Mouse (Mus musculus): ENCODE measurements around the gene Mycbpap. TPM values are rescaled to one million over a fixed set of nuclear protein-coding genes. Genes with fewer than 3 reads are reported as not detected.

Mycbpap gene
- polyA plus RNA-seq, 1 experiment from 2014 or later: 3.6 TPM

GRCm38 (mm10) chr11:94548888-94549690, 27.5 kb upstream of the Mycbpap start, which contains the start of gene Rsad1:
Rsad1 (minus strand) TSS chr11:94549255.
- Histone ChIP-seq H3K4me1 (peaks cover 24% of the 10 kb centered on the region), H3K4me2 (peak within 1 kb of the TSS; percentile 91), H3K27me3 (no peaks in the 10 kb centered on the region), H3K4me3 (peak within 1 kb of the TSS; percentile 64), H3K9me3 (no peaks in the 10 kb centered on the region), H3K9ac (peak within 1 kb of the TSS; percentile 74), H3K36me3 (peaks cover 4% of the 10 kb centered on the region), H3K27ac (peak within 1 kb of the TSS; percentile 87)
- 4% methylated on average over 49 of the region's 49 CpGs for WGBS
- ATAC-seq (ENCODE audit: insufficient number of reproducible peaks, insufficient read depth, low FRiP score, low TSS enrichment, low read depth): peak; percentile 79

GRCm38 (mm10) chr11:94548041-94548784, 26.7 kb upstream of the Mycbpap start:
- Histone ChIP-seq H3K9ac (peak overlapping the region; percentile 74), H3K36me3 (peaks cover 4% of the 10 kb centered on the region), H3K9me3 (no peaks in the 10 kb centered on the region), H3K27ac (peak overlapping the region; percentile 87; the same call in 1 of the 2 replicates), H3K4me3 (peak overlapping the region; percentile 64), H3K27me3 (no peaks in the 10 kb centered on the region), H3K4me1 (peaks cover 30% of the 10 kb centered on the region), H3K4me2 (peak overlapping the region; percentile 91)
- ATAC-seq (ENCODE audit: insufficient number of reproducible peaks, insufficient read depth, low FRiP score, low TSS enrichment, low read depth): no peak
- 12% methylated on average over 24 of the region's 24 CpGs for WGBS

- H3K4me1 ChIP-seq: peaks cover 30% of the 10 kb centered on the region
- no peak overlapping the region for H3K4me3 ChIP-seq
- H3K27ac ChIP-seq: no peak overlapping the region
- no peaks in the 10 kb centered on the region for H3K9me3 ChIP-seq
- H3K36me3 ChIP-seq: peaks cover 3% of the 10 kb centered on the region
- no peak overlapping the region for H3K4me2 ChIP-seq
- ATAC-seq (ENCODE audit: insufficient number of reproducible peaks, insufficient read depth, low FRiP score, low TSS enrichment, low read depth): no peak
- 88% methylated on average over 6 of the region's 6 CpGs for WGBS
- no peak overlapping the region for H3K9ac ChIP-seq
- no peaks in the 10 kb centered on the region for H3K27me3 ChIP-seq
These were observed 25.7 kb upstream of the Mycbpap start for GRCm38 (mm10) chr11:94547271-94547670.

- no peak overlapping the region for H3K27ac ChIP-seq
- no peak overlapping the region for H3K9ac ChIP-seq
- no peak overlapping the region for H3K4me2 ChIP-seq
- H3K9me3 ChIP-seq: no peaks in the 10 kb centered on the region
- ATAC-seq (ENCODE audit: insufficient number of reproducible peaks, insufficient read depth, low FRiP score, low TSS enrichment, low read depth): no peak
- WGBS: 92% methylated on average over 5 of the region's 5 CpGs
- peaks cover 30% of the 10 kb centered on the region for H3K4me1 ChIP-seq
- H3K36me3 ChIP-seq: peaks cover 5% of the 10 kb centered on the region; the same call in 1 of the 2 replicates
- H3K4me3 ChIP-seq: no peak overlapping the region
- H3K27me3 ChIP-seq: no peaks in the 10 kb centered on the region
These were observed 24.8 kb upstream of the Mycbpap start for GRCm38 (mm10) chr11:94546381-94546780.

DNA sequence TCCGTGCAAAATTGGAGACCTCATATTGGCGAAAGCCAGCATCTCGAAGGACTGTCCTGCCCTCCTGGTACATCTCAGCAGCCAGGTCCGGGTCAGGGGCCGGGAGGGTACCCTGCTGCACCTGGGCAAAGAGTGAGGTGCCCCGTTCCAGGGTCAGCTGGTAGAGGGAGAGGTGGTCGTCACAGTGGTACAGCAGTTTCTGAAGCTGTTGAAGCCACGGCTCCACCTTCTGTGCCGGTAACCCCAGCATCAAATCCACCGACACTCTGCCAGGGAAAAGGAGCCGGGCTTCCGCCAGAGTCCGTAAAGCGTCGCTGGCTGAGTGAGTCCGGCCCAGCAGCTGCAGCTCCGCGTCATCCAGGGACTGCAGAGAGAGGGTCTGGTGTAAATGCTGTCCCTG, 22.9 kb upstream of the Mycbpap start:
- H3K9me3 ChIP-seq: no peaks in the 10 kb centered on the region
- no peak overlapping the region for H3K9ac ChIP-seq
- H3K36me3 ChIP-seq: peaks cover 5% of the 10 kb centered on the region; the same call in 1 of the 2 replicates
- ATAC-seq (ENCODE audit: insufficient number of reproducible peaks, insufficient read depth, low FRiP score, low TSS enrichment, low read depth): no peak
- peaks cover 21% of the 10 kb centered on the region for H3K4me1 ChIP-seq
- WGBS: 61% methylated on average over 18 of the region's 18 CpGs
- no peak overlapping the region for H3K4me3 ChIP-seq
- no peak overlapping the region for H3K27ac ChIP-seq
- H3K27me3 ChIP-seq: no peaks in the 10 kb centered on the region
- H3K4me2 ChIP-seq: peak overlapping the region; percentile 21

- no peak for ATAC-seq (ENCODE audit: insufficient number of reproducible peaks, insufficient read depth, low FRiP score, low TSS enrichment, low read depth)
- WGBS: 28% methylated on average over 9 of the region's 9 CpGs
- H3K27ac ChIP-seq: no peak overlapping the region
These were observed 22.4 kb upstream of the Mycbpap start for GRCm38 (mm10) chr11:94543932-94544331.

GRCm38 (mm10) chr11:94543344-94543743, 21.8 kb upstream of the Mycbpap start:
- Histone ChIP-seq H3K9ac (no peak overlapping the region), H3K27me3 (no peaks in the 10 kb centered on the region), H3K4me2 (no peak overlapping the region), H3K4me1 (peaks cover 26% of the 10 kb centered on the region), H3K4me3 (no peak overlapping the region), H3K27ac (no peak overlapping the region), H3K36me3 (peaks cover 5% of the 10 kb centered on the region; the same call in 1 of the 2 replicates), H3K9me3 (no peaks in the 10 kb centered on the region)
- ATAC-seq (ENCODE audit: insufficient number of reproducible peaks, insufficient read depth, low FRiP score, low TSS enrichment, low read depth): no peak
- WGBS: 83% methylated on average over 12 of the region's 12 CpGs

More at GRCm38 (mm10) chr11:94543932-94544331, 22.4 kb upstream of the Mycbpap start:
- Histone ChIP-seq H3K4me2 (peak overlapping the region; percentile 21), H3K4me3 (no peak overlapping the region), H3K27me3 (no peaks in the 10 kb centered on the region), H3K4me1 (peaks cover 22% of the 10 kb centered on the region), H3K36me3 (peaks cover 5% of the 10 kb centered on the region; the same call in 1 of the 2 replicates), H3K9ac (no peak overlapping the region), H3K9me3 (no peaks in the 10 kb centered on the region)

- Histone ChIP-seq H3K4me2 (no peak overlapping the region), H3K27me3 (no peaks in the 10 kb centered on the region), H3K9me3 (no peaks in the 10 kb centered on the region), H3K36me3 (peaks cover 5% of the 10 kb centered on the region; the same call in 1 of the 2 replicates), H3K9ac (no peak overlapping the region), H3K4me1 (peaks cover 21% of the 10 kb centered on the region), H3K4me3 (no peak overlapping the region), H3K27ac (no peak overlapping the region)
- no peak for ATAC-seq (ENCODE audit: insufficient number of reproducible peaks, insufficient read depth, low FRiP score, low TSS enrichment, low read depth)
- WGBS: 90% methylated on average over 4 of the region's 4 CpGs
These were observed 20.9 kb upstream of the Mycbpap start for GRCm38 (mm10) chr11:94542400-94542799.

- H3K27ac ChIP-seq: no peak overlapping the region
- no peak overlapping the region for H3K4me2 ChIP-seq
- H3K9me3 ChIP-seq: no peaks in the 10 kb centered on the region
- H3K4me3 ChIP-seq: no peak overlapping the region
- no peaks in the 10 kb centered on the region for H3K27me3 ChIP-seq
- ATAC-seq (ENCODE audit: insufficient number of reproducible peaks, insufficient read depth, low FRiP score, low TSS enrichment, low read depth): no peak
- H3K9ac ChIP-seq: no peak overlapping the region
- peaks cover 5% of the 10 kb centered on the region; the same call in 1 of the 2 replicates for H3K36me3 ChIP-seq
- H3K4me1 ChIP-seq: peaks cover 24% of the 10 kb centered on the region
- WGBS: 80% methylated on average over 7 of the region's 7 CpGs
These were observed 18.2 kb upstream of the Mycbpap start for GRCm38 (mm10) chr11:94539761-94540160.

- Histone ChIP-seq H3K27me3 (no peaks in the 10 kb centered on the region), H3K9ac (peak overlapping the region; percentile 49; the same call in 1 of the 2 replicates), H3K4me1 (peaks cover 14% of the 10 kb centered on the region), H3K9me3 (no peaks in the 10 kb centered on the region), H3K36me3 (peaks cover 5% of the 10 kb centered on the region; the same call in 1 of the 2 replicates), H3K4me3 (no peak overlapping the region), H3K4me2 (no peak overlapping the region), H3K27ac (no peak overlapping the region)
- ATAC-seq (ENCODE audit: insufficient number of reproducible peaks, insufficient read depth, low FRiP score, low TSS enrichment, low read depth): 0 out of 2 replicates have a peak, but pooled peaks have one; percentile 23
- 38% methylated on average over 8 of the region's 8 CpGs for WGBS
These were observed 17.3 kb upstream of the Mycbpap start for GRCm38 (mm10) chr11:94538733-94539292.

- H3K9me3 ChIP-seq: no peaks in the 10 kb centered on the region
- peaks cover 9% of the 10 kb centered on the region for H3K4me1 ChIP-seq
- H3K4me2 ChIP-seq: no peak overlapping the region
- no peak overlapping the region for H3K9ac ChIP-seq
- no peaks in the 10 kb centered on the region for H3K36me3 ChIP-seq
- no peak overlapping the region for H3K4me3 ChIP-seq
- 82% methylated on average over 8 of the region's 8 CpGs for WGBS
- no peak for ATAC-seq (ENCODE audit: insufficient number of reproducible peaks, insufficient read depth, low FRiP score, low TSS enrichment, low read depth)
- H3K27ac ChIP-seq: no peak overlapping the region
- H3K27me3 ChIP-seq: no peaks in the 10 kb centered on the region
These were observed 11.6 kb upstream of the Mycbpap start for GRCm38 (mm10) chr11:94533171-94533570.

Measured in embryonic facial prominence, embryonic 13.5 days (tissue).